Mouse (Mus musculus): ENCODE measurements around the gene Acsbg1.

GRCm38 (mm10) chr9:54585839-54586198, 75.9 kb downstream of the Acsbg1 start:
- TF ChIP-seq CTCF (IDR thresholded peaks at IDR 0.05; ENCODE audit: low read depth, low read length): no peak
- no peak for TF ChIP-seq POLR2A (IDR thresholded peaks at IDR 0.05; ENCODE audit: extremely low read depth, insufficient read depth, low read length)

Data from liver, adult 2 months (tissue).